Mouse (Mus musculus): Measurements from ENCODE around the gene Tmem35b.

DNA sequence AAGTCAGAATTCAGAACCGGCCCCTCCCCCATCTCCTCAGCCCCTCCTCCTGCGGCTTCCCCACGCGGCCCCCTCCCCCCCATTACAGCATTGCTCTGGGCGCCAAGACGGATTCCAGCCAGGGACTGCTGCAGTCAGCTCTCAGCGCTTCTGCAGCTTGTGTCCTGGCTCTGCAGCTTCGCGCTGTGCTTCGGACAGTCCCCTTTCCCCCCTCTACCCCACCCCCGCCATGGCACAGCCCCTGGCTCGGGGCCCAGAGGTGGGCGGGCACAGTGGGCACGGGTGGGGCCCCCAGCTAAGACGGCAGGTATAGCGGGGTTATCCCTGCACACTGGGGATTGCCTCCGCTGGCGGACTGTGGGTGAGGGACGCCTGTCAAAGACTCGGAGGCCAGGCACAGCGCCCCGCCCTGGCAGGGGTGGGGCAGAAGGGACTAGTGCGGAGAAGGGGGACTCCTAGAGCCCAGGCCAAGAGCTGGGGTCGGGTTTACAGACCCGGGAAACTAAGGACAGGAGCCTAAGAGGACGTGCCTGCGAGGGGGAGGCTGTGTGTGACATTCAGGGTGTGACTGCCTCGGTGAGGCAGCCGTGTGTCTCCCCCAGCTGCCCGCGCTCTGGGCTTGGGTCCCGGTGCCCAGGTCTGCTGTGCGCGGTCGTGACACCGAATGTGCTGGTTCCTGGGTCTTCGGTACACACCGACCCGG, 44.9 kb downstream of the Tmem35b start:
- TF ChIP-seq GATA1 (IDR thresholded peaks at IDR 0.05; ENCODE audit: borderline replicate concordance, low read length) (no peak), FLI1 (IDR thresholded peaks at IDR 0.05; ENCODE audit: low read length) (no peak)

All from megakaryocyte, embryonic 14.5 days (primary cell).